Mouse (Mus musculus) gastrocnemius, postnatal 14 days (tissue): ENCODE data around the gene Caskin2. TPM values are rescaled to one million over a fixed set of nuclear protein-coding genes. Genes with fewer than 3 reads are reported as not detected.

Experiments used
- DNase-seq: peaks from one replicate; pipeline ENCODE4 v3.0.0; 2021; ENCODE audit warnings: mixed read lengths
- intact Hi-C: fragments of 180-260 bp; cut with DNase I; formaldehyde crosslinking; loops from one replicate; pipeline ENCODE4 v1.15.1; 2025; ENCODE audit warnings: low total_unique reads
- total RNA-seq, 2 experiments: library from RNA; stranded (reverse); gene quantifications; 2 replicates each; pipeline ENCODE4 v1.2.3; 2021

Gene Caskin2
- total RNA-seq, 2 experiments from 2014 or later = 18.4 to 20.1 TPM

DNA sequence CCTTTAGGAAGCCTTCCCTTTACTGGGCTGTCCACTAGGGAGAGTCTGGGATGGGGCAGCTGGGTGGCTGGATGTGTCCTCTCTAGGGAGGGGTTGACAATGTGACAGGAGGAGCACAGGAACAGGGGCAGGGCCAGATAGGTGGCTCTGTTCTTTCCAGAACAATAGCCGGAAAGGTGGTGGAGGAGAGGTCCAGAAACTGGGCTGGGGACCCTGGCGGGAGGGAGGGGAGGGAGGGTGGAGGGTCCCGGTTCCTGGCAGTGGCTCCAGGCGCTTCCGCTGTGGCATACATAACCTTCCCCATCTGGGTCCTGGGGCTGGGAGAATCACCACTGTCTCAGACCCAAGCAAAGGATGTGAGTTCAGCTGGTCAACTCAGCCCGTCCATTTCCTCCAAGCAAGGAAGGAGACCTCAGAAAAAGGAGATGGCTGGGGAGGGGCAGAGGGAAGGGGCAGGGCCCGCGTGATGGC lies 4.1 kb downstream of the Caskin2 start:
- DNase-seq = no peak
- intact Hi-C loops = no loop called here

DNA sequence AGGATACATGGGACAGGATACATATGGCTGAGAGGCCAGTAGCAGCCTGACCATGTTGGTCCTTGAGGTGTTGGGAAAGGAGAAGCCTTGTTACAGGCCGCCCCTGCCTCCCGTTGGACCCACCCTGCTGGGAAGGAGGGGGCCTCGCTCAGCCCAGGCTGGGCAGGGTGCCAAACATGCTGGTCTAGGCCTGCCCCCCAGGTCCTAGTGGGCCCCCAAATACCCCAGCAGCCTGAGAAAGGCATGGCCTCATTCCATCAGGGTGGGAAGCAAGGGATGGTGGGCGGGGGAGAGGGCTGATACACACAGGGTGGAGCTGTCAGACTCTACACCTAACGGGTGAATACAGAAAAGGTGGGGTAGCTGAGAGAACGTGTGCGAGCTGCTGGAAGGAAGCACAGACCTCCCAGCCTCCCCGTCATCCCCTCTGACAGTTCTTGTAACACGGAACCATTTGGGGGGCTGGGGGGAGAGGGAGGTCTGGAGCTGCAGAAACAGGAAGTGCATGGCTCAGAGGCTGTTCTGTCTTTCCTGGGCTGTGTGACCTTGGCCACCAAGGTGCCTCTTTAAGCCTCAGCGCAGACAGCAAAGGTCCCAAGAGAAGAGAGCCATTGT lies 4.6 kb downstream of the Caskin2 start:
- intact Hi-C loops = no loop called here
- DNase-seq = no peak

DNA sequence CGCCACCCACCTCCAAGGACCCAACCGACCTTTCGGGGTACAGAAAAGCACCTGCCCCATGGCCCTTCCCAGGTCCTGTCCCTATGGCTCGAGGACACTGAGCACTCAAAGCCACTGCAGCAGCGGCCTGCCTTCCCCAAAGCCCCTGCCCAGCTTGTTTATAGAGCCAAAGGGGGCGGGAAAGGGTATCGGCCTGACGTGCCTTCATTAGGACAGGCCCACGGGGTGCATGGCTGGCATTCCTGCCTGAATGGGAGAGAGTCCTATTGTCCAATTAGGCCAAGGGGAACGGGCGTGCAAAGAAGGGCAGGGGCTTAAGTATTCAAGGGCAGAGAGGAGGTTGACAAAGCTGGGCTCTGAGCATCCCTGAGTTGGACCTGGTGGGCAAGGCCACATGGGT lies 5.5 kb downstream of the Caskin2 start:
- intact Hi-C loops = no loop called here
- no peak for DNase-seq

DNA sequence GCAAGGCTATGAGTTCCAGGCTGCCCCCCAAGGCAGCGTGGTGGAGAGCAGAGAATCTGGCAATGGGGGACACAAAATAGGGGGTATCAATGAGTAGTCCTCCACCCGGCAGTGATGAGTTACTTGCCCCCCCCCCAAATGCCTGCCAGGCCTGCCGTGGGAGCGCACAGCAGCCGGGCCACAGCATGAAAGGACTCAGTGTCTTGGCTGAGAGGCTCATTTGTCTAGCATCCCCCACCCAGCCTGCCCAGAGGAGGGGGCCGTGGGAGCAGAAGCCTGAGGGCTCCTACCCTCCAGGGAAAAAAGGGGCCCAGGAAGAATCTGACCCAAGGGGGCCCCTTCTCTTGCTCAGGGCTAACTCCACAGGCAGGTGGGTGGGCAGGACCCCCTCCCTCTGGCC lies 6.1 kb downstream of the Caskin2 start:
- intact Hi-C loops = no loop called here
- no peak for DNase-seq

DNA sequence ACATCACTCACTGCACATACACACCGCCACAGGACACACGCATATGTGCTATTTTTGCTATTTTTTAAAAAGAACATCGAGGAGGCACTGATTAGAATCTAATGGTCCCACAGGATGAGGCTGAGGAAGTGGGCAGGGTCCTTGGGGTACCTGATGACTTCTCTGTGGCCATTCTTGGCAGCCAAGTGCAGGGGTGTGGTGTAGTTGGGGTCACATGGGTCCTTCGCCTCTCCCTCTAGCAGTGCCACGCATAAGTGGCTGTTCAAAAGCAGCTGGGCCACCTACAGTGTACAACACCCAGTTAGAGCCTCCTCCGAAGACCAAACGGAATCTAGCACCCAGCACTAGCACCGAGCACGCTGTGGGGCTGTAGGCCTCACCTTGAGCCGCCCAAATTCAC lies 7.3 kb downstream of the Caskin2 start:
- intact Hi-C loops = no loop called here
- DNase-seq = no peak

DNA sequence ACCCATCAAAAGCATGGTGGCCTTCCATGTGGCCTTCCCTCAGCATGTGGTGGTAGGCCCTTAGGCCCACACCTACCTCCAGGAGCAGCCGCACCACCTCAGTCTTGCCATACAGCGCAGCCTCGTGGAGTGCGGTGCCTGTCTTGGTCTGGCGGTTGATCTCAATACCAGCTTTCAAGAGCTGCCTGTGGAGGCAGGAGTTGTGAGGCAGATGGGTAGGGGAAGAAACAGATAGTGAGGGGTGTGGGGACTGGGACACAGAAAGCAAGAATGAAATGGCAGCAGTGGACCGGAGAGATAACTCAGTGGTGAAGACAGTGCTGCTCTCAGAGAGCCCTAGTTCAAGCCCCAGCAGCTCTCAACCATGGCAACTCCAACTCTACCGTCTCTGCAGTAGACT lies 8.4 kb downstream of the Caskin2 start:
- DNase-seq = no peak
- intact Hi-C loops = no loop called here

DNA sequence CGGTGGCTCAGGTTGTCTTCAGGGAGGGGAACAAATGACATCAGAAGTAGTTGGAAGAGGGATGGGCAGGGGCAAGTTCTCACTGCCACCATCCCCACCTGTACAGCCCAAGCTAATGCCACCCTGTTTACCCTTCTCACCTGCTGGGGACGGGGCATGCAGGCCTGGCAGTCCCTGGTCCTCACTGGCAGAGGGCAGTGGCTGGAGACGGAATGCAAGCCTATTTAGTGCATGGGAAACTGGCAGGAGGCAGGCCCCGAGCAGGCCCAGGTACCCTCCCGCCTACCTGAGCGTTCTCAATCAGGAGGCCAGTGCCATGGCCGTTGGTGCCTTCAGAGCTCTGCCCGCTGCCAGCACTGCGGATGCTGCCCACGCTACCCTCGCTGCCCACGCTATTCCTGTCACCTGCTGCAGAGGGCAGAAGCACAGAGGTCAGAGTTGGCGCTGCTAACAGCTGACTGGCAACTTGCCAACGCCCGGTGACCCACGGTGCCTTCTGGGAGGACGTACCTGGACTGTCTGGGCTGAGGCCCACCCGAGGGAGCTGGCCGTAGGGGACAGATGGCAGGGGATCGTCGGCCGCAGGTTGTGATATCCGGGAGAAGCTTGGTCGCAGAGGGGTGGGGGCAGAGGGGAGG lies 10.2 kb downstream of the Caskin2 start:
- intact Hi-C loops = no loop called here
- no peak for DNase-seq

DNA sequence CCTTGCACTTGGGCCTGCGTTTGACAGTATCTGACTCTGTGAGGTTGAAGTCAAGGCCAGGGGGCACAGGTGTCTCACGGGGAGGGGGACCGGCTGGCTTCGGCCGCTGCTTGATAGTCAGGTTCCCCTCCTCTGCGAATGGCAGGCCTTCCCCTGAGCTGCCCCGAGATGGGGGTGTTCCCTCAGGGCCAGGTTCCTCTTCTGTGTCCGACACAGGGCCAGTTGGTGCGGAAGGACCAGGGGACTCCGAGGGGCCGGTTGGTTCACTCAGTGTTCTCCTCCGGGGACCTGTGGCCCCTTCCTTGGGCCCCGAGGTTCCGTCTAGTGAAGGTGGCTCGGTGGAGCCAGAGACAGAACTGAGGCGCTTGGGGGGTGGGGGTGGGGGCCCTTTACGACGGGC lies 12.5 kb downstream of the Caskin2 start:
- intact Hi-C loops = no loop called here
- DNase-seq = no peak

DNA sequence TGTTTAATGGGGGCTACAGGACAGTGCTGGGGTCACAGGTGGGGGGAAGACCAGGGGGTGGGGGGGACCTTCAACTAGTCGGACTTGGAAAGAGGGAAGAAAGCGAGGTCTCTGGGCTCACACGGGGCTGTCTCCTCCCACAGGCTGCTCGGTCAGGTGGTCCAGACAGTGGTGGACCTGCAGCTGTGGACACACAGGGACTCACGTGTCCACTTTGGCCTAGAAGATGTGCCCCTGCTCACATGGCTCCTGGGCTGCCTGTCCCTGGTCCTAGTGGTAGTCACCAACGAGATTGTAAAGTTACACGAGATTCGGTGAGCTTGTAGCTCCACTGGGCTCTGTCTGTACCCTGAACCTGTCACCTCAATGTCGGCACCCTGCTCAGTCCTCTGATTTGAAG lies 15.8 kb downstream of the Caskin2 start:
- intact Hi-C loops = no loop called here

DNA sequence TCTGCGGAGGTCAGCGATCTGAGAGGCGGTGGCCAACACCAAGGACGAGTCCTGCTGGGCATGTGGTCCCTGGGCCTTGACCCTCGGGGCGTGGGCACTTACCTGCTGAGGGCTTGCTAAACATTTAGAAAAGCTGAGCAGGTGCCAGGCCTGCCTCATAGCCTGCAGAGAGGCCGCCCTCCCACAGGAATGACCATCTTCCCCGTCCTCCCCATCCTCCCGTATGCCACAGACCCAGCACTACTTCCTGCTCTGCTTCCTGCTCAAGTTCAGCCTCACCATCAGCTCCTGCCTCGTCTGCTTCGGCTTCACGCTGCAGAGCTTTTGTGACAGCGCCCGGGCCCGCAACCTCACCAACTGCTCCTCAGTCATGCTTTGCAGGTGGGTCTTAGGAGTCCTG lies 16.5 kb downstream of the Caskin2 start:
- DNase-seq = no peak
- intact Hi-C loops = no loop called here

More for the DNA sequence above, 15.8 kb downstream of the Caskin2 start:
- DNase-seq = no peak

DNA sequence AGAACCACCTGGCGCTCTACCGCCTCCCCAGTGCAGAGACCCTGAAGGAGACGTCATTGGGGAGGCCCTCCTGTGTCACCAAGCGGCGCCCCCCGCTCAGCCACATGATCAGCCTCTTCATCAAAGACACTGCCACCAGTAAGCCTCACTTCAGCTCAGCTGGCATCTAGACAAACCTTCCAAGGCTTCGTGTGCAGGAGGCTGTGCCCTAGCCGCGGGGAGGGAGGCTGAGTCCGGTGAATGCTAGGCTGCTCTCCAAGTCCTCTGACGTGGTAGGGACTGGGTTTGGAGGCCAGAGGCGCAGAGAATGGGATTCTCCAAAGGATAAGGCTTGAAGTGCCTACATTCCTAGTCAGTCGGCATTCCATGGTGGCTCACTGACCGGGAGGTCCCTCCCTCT lies 21.1 kb downstream of the Caskin2 start:
- DNase-seq = no peak
- intact Hi-C loops = no loop called here

DNA sequence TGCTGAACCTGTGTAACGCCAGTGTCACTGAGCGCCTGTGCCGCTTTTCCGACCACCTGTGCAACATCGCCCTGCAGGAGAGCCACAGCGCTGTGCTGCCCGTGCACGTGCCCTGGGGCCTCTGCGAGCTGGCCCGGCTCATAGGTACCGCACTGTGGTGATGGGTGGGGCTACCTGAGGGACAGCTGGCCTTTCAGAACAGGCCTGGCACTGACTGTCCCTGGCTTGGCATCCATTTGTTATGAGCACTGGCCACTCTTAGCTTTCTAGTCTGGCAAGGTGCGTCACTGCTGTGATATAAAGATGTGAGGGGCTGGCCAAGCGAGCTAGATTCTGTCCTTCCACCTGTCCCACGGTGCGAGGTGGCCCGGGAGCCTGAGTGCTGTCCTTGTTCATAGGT lies 21.5 kb downstream of the Caskin2 start:
- no peak for DNase-seq
- intact Hi-C loops = no loop called here

DNA sequence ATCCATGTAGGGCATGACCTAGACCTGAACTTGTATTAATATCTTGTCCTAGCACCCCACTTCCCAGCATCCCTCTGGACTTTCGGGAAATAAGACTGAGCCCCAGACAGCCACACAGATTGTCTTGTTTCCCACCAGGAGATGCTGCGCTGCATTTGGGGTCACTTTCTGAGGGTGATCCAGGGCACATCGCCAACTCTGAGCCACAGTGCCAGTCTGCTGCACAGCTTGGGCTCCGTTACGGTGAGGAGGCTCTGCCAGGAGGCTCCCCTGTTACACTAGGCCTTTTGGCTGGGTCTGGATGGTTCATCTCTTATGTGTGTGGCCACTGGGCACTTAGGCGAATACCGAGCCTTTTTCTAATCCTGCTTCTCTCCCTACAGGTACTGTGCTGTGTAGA lies 23.7 kb downstream of the Caskin2 start:
- DNase-seq = no peak
- intact Hi-C loops = no loop called here

DNA sequence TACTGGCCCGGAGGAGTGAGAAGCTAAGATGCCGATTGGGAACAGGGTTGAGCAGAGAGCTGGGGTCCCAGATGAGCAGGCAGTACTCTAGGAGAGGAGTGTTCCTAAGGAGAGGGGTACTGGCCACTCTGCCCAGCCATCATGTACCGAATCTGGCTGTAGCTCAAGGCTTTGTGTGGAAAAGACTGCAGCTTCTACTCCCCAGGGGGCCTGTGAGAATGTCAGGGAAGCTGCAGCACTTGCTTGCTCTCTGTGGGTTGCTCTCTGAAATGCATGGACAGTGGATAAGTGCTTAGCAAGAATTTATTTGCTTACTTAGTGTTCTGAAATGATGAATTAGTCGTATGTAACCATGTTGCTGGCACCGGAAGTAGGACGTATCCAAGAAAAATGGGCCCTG lies 27.0 kb downstream of the Caskin2 start:
- intact Hi-C loops = no loop called here
- peak; percentile 10 for DNase-seq

DNA sequence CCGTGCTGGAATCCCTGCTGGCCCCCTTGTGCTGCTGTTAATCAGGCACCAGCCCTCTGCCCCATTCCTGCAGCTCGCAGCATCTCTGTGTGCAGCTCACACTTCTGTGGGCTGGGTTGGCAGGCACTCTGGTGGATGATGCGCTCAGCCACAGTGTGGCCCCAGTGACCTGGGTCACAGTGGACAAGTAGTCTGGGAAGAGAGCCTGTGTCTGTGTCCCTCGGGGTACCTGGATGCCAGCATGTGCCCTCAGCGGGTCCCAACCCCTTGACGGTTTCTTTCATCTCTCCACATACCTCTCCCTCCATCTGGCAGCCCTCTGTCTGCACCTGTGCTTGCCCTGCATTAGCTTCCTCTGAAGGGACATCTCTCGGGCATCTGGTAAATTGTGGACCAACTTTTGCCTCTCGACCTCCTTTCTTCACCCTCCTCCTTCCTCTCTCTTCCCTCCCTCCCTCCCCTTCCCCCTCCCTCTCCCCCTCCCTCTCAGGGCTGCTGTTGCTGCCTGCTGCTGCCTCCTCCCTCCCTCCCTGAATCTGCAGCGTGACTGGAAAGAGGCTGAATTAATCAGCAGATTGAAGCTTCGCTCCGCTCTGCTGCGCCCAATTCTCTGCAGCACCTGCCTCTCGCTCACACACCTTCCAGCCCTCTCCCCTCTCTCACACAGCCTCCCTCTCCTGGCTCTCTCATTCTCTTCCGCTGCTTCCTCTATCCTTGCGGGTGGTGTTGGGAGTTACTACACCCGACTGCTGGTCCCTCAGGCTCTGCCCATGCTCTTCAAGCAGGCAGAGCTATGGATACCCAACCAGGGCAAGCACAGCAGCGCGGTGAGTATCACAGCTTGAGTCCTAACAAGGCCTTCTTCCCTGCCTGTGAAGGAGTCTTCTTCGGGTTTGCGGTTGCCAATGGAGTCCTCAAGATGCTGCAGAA lies 33.0 kb downstream of the Caskin2 start:
- intact Hi-C loops = no loop called here
- DNase-seq = no peak

DNA sequence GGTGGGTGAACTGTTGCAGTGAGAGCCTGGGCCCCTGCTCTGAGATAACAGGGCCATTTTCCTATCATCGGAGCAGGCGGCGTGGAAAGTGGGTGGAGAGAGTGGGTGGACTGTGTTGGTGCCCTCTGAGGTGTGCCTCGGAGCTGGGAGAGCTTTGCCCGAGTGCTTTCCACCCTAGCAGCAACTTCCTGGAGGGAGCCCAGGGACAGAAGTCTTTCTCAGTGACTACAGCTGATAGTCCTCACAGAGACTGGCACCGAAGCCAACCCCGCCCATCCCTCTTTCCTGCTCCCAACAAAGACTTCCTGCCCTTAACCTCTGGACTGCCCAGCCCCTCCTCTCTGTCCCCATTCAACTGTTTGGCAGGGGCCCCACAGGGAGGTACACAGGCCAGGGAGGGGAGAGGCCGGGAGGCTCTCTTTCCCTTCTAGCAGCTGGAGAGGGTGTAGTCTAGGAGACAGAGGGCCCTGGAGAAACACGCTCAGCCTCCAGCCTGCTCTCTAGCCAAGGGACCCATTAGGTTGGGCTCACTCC lies 34.3 kb downstream of the Caskin2 start:
- peak; percentile 88 for DNase-seq
- intact Hi-C loops = no loop called here

DNA sequence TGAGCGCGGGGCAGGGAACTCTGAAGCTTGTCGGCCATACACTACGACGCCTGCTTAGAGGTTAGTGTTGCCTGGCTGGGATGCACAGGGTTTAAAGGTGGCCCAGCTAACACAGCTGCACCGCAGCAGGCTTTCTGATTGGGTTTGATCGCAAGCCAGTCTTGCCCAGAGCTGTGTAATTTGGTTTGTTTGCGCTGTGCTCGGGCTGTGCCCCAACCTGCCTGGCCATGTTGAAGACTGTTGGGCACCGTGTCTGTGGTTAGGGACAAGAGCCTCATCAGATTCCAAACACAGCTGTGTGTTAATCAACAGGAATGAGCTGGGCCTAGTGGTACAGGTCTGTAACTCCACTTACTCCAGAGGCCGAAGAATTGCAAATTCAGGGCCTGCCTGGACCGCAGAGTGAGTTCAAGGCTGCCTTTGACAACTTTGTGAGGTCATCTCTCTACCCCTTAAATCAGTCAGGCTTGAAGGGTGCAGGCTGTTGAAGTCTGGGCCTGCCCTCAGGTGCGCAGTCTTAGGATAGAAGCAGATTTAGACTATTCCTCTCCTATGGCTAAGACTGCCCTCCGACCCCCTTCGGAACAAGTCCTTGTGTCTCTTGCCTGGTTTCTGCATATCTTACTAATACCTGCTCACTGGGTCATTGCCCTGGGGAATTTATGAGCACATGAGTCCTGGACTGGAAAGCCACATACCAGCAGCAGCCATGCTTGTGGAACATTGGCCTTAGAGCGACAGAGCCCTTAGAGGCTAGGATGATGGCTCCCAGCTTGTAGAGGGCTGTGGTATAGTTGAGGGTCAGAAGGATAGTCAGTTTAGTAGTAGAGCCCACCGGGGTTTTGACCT lies 35.7 kb downstream of the Caskin2 start:
- DNase-seq = no peak
- intact Hi-C loops = no loop called here

DNA sequence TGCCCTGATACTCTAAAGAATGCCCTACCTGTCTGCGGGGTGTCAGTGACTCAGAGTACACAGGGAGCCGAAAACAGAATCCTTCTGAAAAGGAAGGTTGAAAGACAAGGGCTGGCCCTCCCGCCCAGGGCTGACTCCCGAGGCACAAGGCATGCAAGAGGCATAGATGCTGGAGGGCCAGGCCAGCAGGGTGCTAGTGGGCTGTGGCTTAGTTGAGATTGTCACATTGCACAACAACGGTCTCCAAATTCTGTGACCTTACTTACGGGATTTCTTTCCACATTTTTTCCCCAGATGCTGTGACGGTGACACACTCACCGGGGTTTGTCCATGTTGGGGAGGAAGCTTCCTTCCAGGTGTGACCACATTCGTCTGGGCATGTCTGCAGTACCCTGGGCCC lies 36.5 kb downstream of the Caskin2 start:
- intact Hi-C loops = no loop called here
- DNase-seq = no peak

DNA sequence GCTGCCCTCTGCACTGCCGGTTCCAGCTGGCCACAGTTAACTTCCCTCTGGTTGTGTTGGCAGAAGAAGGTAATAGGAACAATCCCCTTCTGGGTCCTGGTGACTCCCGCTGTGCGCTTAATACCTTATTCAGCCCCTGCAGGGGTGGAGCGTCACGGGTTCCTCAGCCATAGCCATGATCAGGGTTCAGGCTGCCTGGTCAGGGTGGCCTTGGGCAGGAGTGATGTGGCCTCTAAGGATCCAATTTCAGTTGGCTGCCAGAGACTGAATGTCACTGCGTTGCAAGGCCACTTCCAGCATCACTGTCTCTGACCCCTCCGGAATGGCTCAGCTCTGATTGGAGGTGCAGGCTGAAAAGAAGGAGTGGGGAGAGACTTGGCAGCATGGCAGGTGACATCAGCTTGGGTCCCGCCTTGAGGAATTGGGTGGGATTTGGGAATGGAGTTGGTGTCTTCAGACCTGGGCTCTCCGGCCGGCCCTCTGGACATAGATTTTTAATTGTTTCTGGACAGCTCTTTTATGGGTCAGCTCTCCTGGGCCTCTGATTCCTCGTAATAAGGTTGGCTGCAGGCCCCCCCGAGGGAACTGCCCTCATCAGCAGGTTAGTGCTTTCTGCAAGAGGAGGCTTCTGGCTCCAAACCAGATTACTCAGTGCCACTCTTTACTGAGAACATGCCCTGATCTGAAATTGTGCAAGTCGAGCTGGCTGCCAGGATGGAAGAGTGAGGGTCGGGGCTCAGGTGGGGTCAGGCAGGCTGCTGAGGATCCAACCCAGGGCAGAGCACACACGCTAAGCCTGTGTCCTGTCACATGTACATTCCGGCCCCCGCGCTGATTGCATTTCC lies 37.4 kb downstream of the Caskin2 start:
- DNase-seq = peak; percentile 62
- intact Hi-C loops = no loop called here
